Mouse (Mus musculus): Measurements from ENCODE around the gene AF067063.
"Not testable (repeated sequence)": the region's sequence is repeated elsewhere in the genome, so short reads cannot be mapped to it uniquely, and the experiment has no call there.

- not testable (repeated sequence) for TF ChIP-seq CTCF (IDR thresholded peaks at IDR 0.05; ENCODE audit: control insufficient read depth, insufficient read depth, insufficient read length); MYOD1 (IDR thresholded peaks at IDR 0.05; ENCODE audit: control insufficient read depth, insufficient read length, low read depth); MAX (IDR thresholded peaks at IDR 0.05); CEBPB (IDR thresholded peaks at IDR 0.05; ENCODE audit: low read depth); USF1 (IDR thresholded peaks at IDR 0.05; ENCODE audit: low read depth); MYOG (IDR thresholded peaks at IDR 0.05; ENCODE audit: control insufficient read depth, extremely low read depth, insufficient read length); FOSL1 (IDR thresholded peaks at IDR 0.05; ENCODE audit: insufficient read depth, low read length, poor library complexity, severe bottlenecking)
These were observed 10.0 kb upstream of the AF067063 start for GRCm38 (mm10) chr13:119839982-119840381.

Measured in C2C12 (cell line).